Mouse (Mus musculus) lung, postnatal 0 days (tissue): ENCODE results near the gene Zdhhc24.

ENCODE experiments used
- CTCF ChIP-seq: IDR thresholded peaks from 2 replicates; pipeline ENCODE4 v1.5.1; 2016; ENCODE audit warnings: antibody characterized with exemption, mild to moderate bottlenecking
- EP300 ChIP-seq: IDR thresholded peaks from 2 replicates; pipeline ENCODE4 v1.6.1; 2016; ENCODE audit warnings: antibody characterized with exemption, mild to moderate bottlenecking, control low read depth

DNA sequence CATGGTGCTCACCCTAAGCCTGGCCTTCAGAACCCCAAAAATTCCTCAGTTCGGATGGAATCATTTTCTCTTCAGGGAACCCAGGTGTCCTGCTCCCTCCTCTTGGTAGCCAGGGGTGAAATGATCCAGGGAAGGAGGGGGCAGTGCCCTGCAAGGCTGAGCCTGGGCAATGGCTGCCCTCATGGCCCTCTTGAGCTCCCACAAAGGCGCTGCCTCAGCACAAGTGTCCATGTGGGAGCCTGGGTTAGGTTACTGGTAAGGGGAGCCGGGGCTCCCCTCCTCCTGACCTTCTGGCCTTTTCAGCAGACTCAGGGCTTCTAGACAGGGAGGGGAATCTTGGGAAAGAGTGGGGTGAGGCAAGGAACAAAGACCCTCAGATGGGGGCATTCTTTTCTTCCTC, 1.7 kb upstream of the Zdhhc24 start:
- no peak for TF ChIP-seq CTCF
- TF ChIP-seq EP300: no peak
